Mouse (Mus musculus) v-Abl transformed pro-B cells (cell line): Measurements from ENCODE around the gene Pcsk2.

Experiments
- in situ Hi-C, 2 experiments: fragments of 400-800 bp; cut with MboI; formaldehyde crosslinking; loops; one replicate each; pipeline ENCODE4 v1.15.1; 2025; ENCODE audit not compliant: unreplicated experiment in 2 of 2

Gene Pcsk2

GRCm38 (mm10) chr2:143643305-143643704 lies 97.3 kb downstream of the Pcsk2 start:
- in situ Hi-C loops: no loop called here

- in situ Hi-C loops: no loop called here
Measured at GRCm38 (mm10) chr2:143644374-143644773, 98.4 kb downstream of the Pcsk2 start.

- in situ Hi-C loops: no loop called here
Measured at GRCm38 (mm10) chr2:143646001-143646400, 100.0 kb downstream of the Pcsk2 start.

GRCm38 (mm10) chr2:143654621-143655020 lies 108.7 kb downstream of the Pcsk2 start:
- in situ Hi-C loops: no loop called here

- in situ Hi-C loops: no loop called here
Measured at GRCm38 (mm10) chr2:143656968-143657367, 111.0 kb downstream of the Pcsk2 start.

GRCm38 (mm10) chr2:143666785-143667184 lies 120.8 kb downstream of the Pcsk2 start:
- in situ Hi-C loops: no loop called here

GRCm38 (mm10) chr2:143677869-143678268 lies 131.9 kb downstream of the Pcsk2 start:
- in situ Hi-C loops: no loop called here

GRCm38 (mm10) chr2:143679513-143679912 lies 133.6 kb downstream of the Pcsk2 start:
- in situ Hi-C loops: no loop called here

GRCm38 (mm10) chr2:143681873-143682555 lies 136.1 kb downstream of the Pcsk2 start:
- in situ Hi-C loops: no loop called here

GRCm38 (mm10) chr2:143683513-143683912 lies 137.6 kb downstream of the Pcsk2 start:
- in situ Hi-C loops: no loop called here

- in situ Hi-C loops: no loop called here
Measured at GRCm38 (mm10) chr2:143691244-143691643, 145.3 kb downstream of the Pcsk2 start.

GRCm38 (mm10) chr2:143696026-143696557 lies 150.1 kb downstream of the Pcsk2 start:
- in situ Hi-C loops: no loop called here

- in situ Hi-C loops: no loop called here
Measured at GRCm38 (mm10) chr2:143696704-143697103, 150.7 kb downstream of the Pcsk2 start.

- in situ Hi-C loops: no loop called here
Measured at GRCm38 (mm10) chr2:143701141-143701540, 155.2 kb downstream of the Pcsk2 start.

GRCm38 (mm10) chr2:143702931-143703344 lies 157.0 kb downstream of the Pcsk2 start:
- in situ Hi-C loops: no loop called here

GRCm38 (mm10) chr2:143708205-143708604 lies 162.2 kb downstream of the Pcsk2 start:
- in situ Hi-C loops: no loop called here

- in situ Hi-C loops: no loop called here
Measured at GRCm38 (mm10) chr2:143709249-143709648, 163.3 kb downstream of the Pcsk2 start.

- in situ Hi-C loops: no loop called here
Measured at GRCm38 (mm10) chr2:143709979-143710378, 164.0 kb downstream of the Pcsk2 start.

GRCm38 (mm10) chr2:143711886-143712285 lies 165.9 kb downstream of the Pcsk2 start:
- in situ Hi-C loops: no loop called here

- in situ Hi-C loops: no loop called here
Measured at GRCm38 (mm10) chr2:143712901-143713300, 166.9 kb downstream of the Pcsk2 start.

- in situ Hi-C loops: no loop called here
Measured at GRCm38 (mm10) chr2:143713902-143714301, 167.9 kb downstream of the Pcsk2 start.

GRCm38 (mm10) chr2:143715110-143715509 lies 169.2 kb downstream of the Pcsk2 start:
- in situ Hi-C loops: no loop called here
